Mouse (Mus musculus) hindbrain, postnatal 0 days (tissue): ENCODE results near the gene Sobp. TPM values are rescaled to one million over a fixed set of nuclear protein-coding genes. Genes with fewer than 3 reads are reported as not detected.
A peak's percentile ranks its signal among the peaks of the same experiment; 100 is the strongest.

Source experiments
- ATAC-seq: fragments of 200-750 bp; cut with Nextera tagmentation; 2 replicates; pipeline ENCODE4 v1.8.0; 2017; ENCODE audit warnings: mild to moderate bottlenecking, moderate TSS enrichment, moderate library complexity
- DNase-seq: peaks from one replicate; pipeline ENCODE4 v3.0.0-alpha.2; 2015; ENCODE audit warnings: low spot score
- H3K27ac ChIP-seq: fragments of 300-500 bp; sonication (generic); 2 replicates; pipeline ENCODE4 v1.5.1; 2014; ENCODE audit warnings: mild to moderate bottlenecking
- H3K27me3 ChIP-seq: fragments of 300-500 bp; sonication (generic); 2 replicates; pipeline ENCODE4 v1.6.1; 2014; ENCODE audit warnings: low read length, mixed read lengths; ENCODE audit not compliant: insufficient read depth
- H3K36me3 ChIP-seq: fragments of 300-500 bp; sonication (generic); 2 replicates; pipeline ENCODE4 v1.6.1; 2014; ENCODE audit warnings: low read length, mixed read lengths; ENCODE audit not compliant: insufficient read depth
- H3K4me1 ChIP-seq: fragments of 300-500 bp; sonication (generic); 2 replicates; pipeline ENCODE4 v1.6.1; 2014; ENCODE audit warnings: antibody characterized with exemption, low read length, mixed read lengths; ENCODE audit not compliant: insufficient read depth
- H3K4me2 ChIP-seq: fragments of 300-500 bp; sonication (generic); 2 replicates; pipeline ENCODE4 v1.6.1; 2014; ENCODE audit warnings: low read depth, mild to moderate bottlenecking, low read length, moderate library complexity, mixed read lengths
- H3K4me3 ChIP-seq: fragments of 300-500 bp; sonication (generic); 2 replicates; pipeline ENCODE4 v1.5.1; 2014; ENCODE audit warnings: low read length
- H3K9ac ChIP-seq: fragments of 300-500 bp; sonication (generic); replicated peaks from 2 replicates; pipeline ENCODE4 v1.6.1; 2014; ENCODE audit warnings: mild to moderate bottlenecking, low read length, moderate library complexity, mixed read lengths
- H3K9me3 ChIP-seq: fragments of 300-500 bp; sonication (generic); 2 replicates; pipeline ENCODE4 v1.6.1; 2016; ENCODE audit warnings: low read length, mixed read lengths
- CTCF ChIP-seq: IDR thresholded peaks from 2 replicates; pipeline ENCODE4 v1.5.1; 2016; ENCODE audit warnings: antibody characterized with exemption, control low read depth, low read depth
- WGBS: fragments of 180-500 bp; shearing (Covaris S2); extraction: QIAGEN DNeasy Blood & Tissue Kit; methylation state at CpG from one replicate; pipeline ENCODE4 v1.1.7; 2014; 5-methylcytosine and 5-hydroxymethylcytosine counted together
- polyA plus RNA-seq: library from polyadenylated mRNA; unstranded; fragments of >200 nt; fragmentation: Nextera tagmentation; extraction: Ambion mirVana; gene quantifications from 2 replicates; pipeline ENCODE4 v1.2.1, GENCODE M21; 2015
- total RNA-seq: library from RNA; depleted of rRNA; stranded (reverse); fragments of >200 nt; gene quantifications from 2 replicates; pipeline ENCODE4 v1.2.3, GENCODE M21; 2014

The Sobp gene
- total and polyA plus RNA-seq, 2 experiments from 2014 or later, result 13.8 to 21.4 TPM

- H3K4me2 ChIP-seq, result no peak overlapping the region
- H3K9ac ChIP-seq, result no peak overlapping the region
- ATAC-seq, result no peak
- 64% methylated on average over 4 of the region's 4 CpGs for WGBS
- no peak overlapping the region for H3K4me3 ChIP-seq
- H3K9me3 ChIP-seq, result no peaks in the 10 kb centered on the region
- TF ChIP-seq CTCF, result no peak
- no peak for DNase-seq
- H3K27me3 ChIP-seq, result no peaks in the 10 kb centered on the region
- no peaks in the 10 kb centered on the region for H3K4me1 ChIP-seq
- no peaks in the 10 kb centered on the region for H3K36me3 ChIP-seq
- no peak overlapping the region for H3K27ac ChIP-seq
Observed at GRCm38 (mm10) chr10:42984886-42985285, 189.4 kb downstream of the Sobp start.

GRCm38 (mm10) chr10:42980999-42981757 is 193.2 kb downstream of the Sobp start:
- Histone ChIP-seq H3K4me1 (no peaks in the 10 kb centered on the region), H3K9ac (no peak overlapping the region), H3K36me3 (no peaks in the 10 kb centered on the region), H3K27ac (no peak overlapping the region), H3K27me3 (no peaks in the 10 kb centered on the region), H3K4me2 (no peak overlapping the region), H3K9me3 (no peaks in the 10 kb centered on the region), H3K4me3 (no peak overlapping the region)
- DNase-seq (peak; percentile 46), ATAC-seq (peak; percentile 45)
- peak; percentile 37; the same call in 1 of the 2 replicates for TF ChIP-seq CTCF
- WGBS, result 41% methylated on average over 7 of the region's 7 CpGs

DNA sequence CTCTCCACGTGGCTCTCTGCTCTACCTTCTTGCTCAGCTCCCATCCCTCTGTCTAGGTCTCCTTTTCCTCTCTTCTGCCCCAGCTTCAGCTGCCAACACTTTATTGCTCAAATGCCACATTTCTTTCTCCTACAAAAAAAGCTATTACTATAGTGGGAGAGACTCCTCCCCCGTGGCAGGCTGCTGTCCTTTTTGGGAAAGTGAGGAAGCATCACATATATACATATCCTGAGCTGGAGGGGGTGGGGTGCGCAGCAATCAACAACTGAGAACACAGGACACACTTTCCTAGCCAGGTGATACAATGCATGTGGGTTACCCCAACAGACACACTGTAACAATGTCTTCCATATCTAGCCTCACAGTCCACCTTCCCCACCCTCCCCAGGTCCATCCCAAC is 196.0 kb downstream of the Sobp start:
- no peaks in the 10 kb centered on the region for H3K27me3 ChIP-seq
- no peak for ATAC-seq
- DNase-seq, result no peak
- no peaks in the 10 kb centered on the region for H3K9me3 ChIP-seq
- H3K4me1 ChIP-seq, result no peaks in the 10 kb centered on the region
- no peak overlapping the region for H3K4me3 ChIP-seq
- WGBS, result 62% methylated on average over 3 of the region's 3 CpGs
- no peak overlapping the region for H3K9ac ChIP-seq
- TF ChIP-seq CTCF, result no peak
- no peak overlapping the region for H3K4me2 ChIP-seq
- no peak overlapping the region for H3K27ac ChIP-seq
- no peaks in the 10 kb centered on the region for H3K36me3 ChIP-seq

DNA sequence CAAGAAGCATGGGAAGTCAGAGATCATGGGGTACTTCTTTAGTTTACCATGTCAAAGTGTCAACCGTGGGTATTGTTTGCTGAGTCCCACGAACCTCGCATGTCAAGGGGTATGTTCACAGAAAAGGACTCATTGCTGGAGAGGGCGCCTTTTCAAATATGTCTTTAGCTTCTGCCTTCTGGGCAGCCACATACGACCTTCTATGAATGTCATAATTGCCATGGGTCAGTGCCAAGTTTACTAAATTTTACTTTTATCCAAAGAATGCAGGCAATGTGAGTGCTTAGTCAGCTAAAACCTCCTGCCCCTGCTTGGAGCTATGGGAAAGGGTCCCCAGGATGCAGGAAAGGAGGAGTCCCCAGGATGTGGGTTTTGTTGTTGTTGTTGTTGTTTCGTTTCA is 197.8 kb downstream of the Sobp start:
- Histone ChIP-seq H3K9me3 (no peaks in the 10 kb centered on the region), H3K4me2 (no peak overlapping the region), H3K9ac (no peak overlapping the region), H3K27ac (no peak overlapping the region), H3K4me1 (no peaks in the 10 kb centered on the region), H3K27me3 (no peaks in the 10 kb centered on the region), H3K4me3 (no peak overlapping the region), H3K36me3 (no peaks in the 10 kb centered on the region)
- WGBS, result 83% methylated on average over 6 of the region's 6 CpGs
- no peak for ATAC-seq
- TF ChIP-seq CTCF, result no peak
- DNase-seq, result no peak

DNA sequence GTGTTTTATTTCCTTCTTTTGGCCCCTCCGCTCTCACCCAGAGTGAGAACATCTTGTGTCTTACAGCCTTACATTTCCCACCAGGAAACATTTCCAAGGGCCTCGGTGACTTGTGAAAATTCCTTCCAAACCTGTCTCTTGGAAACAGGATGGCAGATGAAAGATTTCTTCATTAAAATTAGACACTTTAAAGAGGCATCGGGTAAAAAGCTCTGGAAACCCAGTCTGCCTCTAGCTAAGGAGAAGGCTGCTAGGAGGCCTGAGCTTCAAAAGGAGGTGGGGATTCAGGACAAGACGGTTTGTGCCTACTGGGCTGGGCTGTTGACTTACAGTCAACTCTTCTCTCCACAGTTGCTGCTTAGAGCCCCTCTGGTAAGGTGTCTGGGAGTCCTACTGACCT is 200.8 kb downstream of the Sobp start:
- no peaks in the 10 kb centered on the region for H3K27me3 ChIP-seq
- no peaks in the 10 kb centered on the region for H3K4me1 ChIP-seq
- 28% methylated on average over 4 of the region's 4 CpGs for WGBS
- DNase-seq (no peak), ATAC-seq (no peak)
- TF ChIP-seq CTCF, result no peak
- H3K27ac ChIP-seq, result no peak overlapping the region
- H3K4me2 ChIP-seq, result no peak overlapping the region
- no peaks in the 10 kb centered on the region for H3K36me3 ChIP-seq
- H3K4me3 ChIP-seq, result no peak overlapping the region
- no peaks in the 10 kb centered on the region for H3K9me3 ChIP-seq
- no peak overlapping the region for H3K9ac ChIP-seq

DNA sequence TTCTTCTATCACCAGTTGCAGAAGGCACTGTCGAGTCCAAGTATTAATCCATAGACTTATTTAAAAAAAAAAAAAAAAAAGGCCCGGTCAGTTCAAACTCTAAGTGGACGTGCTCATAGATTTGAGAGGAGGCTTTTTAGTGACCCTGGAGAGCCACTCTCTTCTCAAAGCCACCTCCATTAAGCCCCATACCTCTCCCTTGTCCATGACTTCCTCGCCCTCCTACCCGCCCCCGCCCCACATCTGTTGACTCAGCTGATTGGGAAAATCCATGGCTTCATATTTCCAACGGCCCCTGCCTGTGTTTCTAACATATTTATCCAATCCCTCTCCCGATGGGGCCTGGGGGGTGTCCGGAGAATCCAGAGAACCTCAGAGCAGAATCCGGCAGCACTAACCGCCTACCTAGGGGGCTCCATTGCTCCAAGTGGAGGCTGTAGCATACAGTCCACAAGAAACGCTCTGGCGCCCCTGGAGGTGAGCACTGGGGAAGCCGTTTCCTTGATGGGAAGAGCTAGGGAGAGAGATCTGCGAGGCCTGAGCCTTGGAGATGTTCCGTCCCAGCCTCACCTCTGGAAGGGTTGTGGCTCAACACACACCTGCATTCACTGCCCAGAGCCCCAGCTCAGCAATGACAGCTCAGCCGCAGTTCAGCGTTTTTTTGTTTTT is 201.7 kb downstream of the Sobp start:
- H3K27me3 ChIP-seq, result no peaks in the 10 kb centered on the region
- no peaks in the 10 kb centered on the region for H3K9me3 ChIP-seq
- H3K9ac ChIP-seq, result no peak overlapping the region
- peak; percentile 90 for TF ChIP-seq CTCF
- 29% methylated on average over 18 of the region's 18 CpGs for WGBS
- H3K4me3 ChIP-seq, result no peak overlapping the region
- DNase-seq (peak; percentile 91), ATAC-seq (peak; percentile 91)
- no peaks in the 10 kb centered on the region for H3K4me1 ChIP-seq
- H3K4me2 ChIP-seq, result peak overlapping the region; percentile 35; the same call in 1 of the 2 replicates
- H3K36me3 ChIP-seq, result no peaks in the 10 kb centered on the region
- H3K27ac ChIP-seq, result no peak overlapping the region

GRCm38 (mm10) chr10:42968332-42968731 is 206.0 kb downstream of the Sobp start:
- H3K4me2 ChIP-seq, result no peak overlapping the region
- H3K9me3 ChIP-seq, result no peaks in the 10 kb centered on the region
- H3K27me3 ChIP-seq, result no peaks in the 10 kb centered on the region
- WGBS, result 10% methylated on average over 2 of the region's 2 CpGs
- TF ChIP-seq CTCF, result no peak
- DNase-seq, result no peak
- H3K4me3 ChIP-seq, result no peak overlapping the region
- H3K9ac ChIP-seq, result no peak overlapping the region
- no peak overlapping the region for H3K27ac ChIP-seq
- ATAC-seq, result no peak
- H3K36me3 ChIP-seq, result no peaks in the 10 kb centered on the region
- no peaks in the 10 kb centered on the region for H3K4me1 ChIP-seq
